Mouse (Mus musculus) thymus, postnatal 25 days (tissue): ENCODE results near the gene Tmem54.

Experiments
- DNase-seq: peaks from one replicate; pipeline ENCODE4 v3.0.0; 2022

The Tmem54 gene

GRCm38 (mm10) chr4:129105356-129105755, at the start of gene Tmem54:
TSS of gene Tmem54 (plus strand) at chr4:129105548.
- no peak for DNase-seq

- no peak for DNase-seq
These were observed 49.8 kb upstream of the Tmem54 start for GRCm38 (mm10) chr4:129055562-129055961.

DNA sequence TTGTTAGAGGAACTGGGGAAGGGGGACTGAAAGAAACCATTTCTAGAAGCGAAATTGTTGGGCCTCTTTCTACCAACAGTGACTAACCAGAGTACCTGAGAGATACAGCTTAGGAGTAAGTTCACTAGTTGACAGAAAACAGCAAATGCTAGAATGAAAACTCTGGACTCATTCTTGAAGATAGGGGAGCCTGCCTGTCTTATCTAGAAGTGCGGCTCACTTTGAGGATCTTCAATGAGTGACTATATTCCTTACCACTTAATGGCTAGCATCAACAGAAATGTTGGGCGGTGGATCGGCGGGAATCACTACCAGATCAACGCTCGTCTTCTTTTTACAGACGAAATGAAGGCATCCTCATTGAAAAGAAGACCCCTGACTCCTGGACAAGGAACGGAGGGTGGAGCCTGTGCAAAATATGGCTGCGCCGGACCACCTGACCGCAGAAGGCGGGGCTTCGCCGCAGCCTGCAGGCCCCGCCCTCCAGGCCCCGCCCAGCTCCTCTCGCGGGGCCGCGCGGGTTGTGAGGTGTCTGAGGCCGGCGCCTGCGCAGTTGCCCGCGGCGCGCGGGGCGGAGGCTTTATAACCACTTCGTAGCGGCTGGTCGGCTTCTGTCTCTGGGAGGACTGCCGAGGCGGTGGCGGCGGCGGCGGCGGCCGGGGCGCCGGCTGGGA, 47.7 kb upstream of the Tmem54 start:
- peak; percentile 97 for DNase-seq

- peak; percentile 54 for DNase-seq
These were observed 46.9 kb upstream of the Tmem54 start, which contains the start of gene Rnf19b for GRCm38 (mm10) chr4:129058207-129059092. TSS of gene Rnf19b (plus strand) at chr4:129058271.

GRCm38 (mm10) chr4:129059125-129059551, 46.2 kb upstream of the Tmem54 start:
- peak; percentile 40 for DNase-seq

- peak; percentile 2 for DNase-seq
These were observed 45.4 kb upstream of the Tmem54 start for GRCm38 (mm10) chr4:129059922-129060321.

GRCm38 (mm10) chr4:129061486-129061885, 43.9 kb upstream of the Tmem54 start:
- DNase-seq, result no peak

DNA sequence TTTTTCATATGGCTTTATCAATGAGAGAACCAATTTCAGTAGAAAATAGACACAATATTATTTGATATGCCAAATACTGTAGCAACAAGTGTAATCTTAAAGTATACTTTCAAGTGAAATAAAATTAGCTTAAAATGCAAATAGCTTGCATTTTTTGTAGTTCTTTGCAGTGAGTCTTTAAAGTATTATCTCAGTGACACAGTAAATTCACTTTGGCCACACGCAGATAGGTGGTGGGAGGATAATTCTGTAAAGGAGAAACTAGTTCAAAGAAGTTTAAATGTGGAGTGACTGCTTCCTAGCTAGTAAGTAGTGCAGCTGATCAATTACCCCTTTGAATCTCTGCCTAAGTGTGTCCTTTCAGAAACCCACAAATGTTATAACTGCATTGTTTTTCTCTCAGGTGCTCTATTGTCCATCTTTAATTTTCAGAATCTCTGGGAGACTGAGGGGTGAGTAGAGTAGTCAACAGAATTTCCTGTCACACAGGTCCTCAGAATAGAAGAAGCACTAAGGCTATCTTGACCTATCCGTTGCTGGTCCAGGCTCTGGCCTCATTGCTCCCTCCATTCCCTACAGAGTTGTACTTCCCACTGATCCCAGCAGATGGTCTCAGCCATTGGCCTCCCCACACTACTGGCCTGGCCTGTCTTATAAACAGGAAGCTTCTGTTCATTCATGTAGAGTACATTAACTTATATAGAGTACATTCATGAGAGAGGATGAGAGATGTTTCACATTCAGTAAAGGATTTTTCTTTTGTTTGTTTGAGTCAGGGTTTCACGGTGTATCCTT, 42.9 kb upstream of the Tmem54 start:
- no peak for DNase-seq

DNA sequence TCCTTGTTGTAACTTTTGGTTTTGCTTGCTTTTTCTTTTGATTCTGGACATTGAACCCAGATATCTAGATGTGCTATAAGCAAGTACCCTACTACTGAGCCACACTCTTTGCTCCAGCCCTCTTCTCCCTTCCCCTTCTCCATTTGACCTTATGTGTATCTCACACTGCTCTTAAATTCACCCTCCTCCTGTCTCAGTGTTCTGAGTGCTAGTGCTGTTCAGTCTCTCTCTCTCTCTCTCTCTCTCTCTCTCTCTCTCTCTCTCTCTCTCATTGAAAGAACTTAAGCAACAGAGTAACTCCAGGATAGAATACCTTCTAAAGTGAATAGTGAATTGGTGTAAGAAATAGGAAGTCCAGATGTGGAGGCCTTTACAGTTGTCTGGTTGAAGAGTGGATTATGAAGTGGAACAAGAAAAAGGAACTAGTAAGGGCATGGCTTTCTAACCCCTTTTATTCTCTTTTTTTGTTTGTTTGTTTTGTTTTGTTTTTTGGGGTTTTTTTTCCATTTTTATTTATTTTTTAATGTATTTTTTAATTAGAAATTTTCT, 39.6 kb upstream of the Tmem54 start:
- DNase-seq, result no peak

DNA sequence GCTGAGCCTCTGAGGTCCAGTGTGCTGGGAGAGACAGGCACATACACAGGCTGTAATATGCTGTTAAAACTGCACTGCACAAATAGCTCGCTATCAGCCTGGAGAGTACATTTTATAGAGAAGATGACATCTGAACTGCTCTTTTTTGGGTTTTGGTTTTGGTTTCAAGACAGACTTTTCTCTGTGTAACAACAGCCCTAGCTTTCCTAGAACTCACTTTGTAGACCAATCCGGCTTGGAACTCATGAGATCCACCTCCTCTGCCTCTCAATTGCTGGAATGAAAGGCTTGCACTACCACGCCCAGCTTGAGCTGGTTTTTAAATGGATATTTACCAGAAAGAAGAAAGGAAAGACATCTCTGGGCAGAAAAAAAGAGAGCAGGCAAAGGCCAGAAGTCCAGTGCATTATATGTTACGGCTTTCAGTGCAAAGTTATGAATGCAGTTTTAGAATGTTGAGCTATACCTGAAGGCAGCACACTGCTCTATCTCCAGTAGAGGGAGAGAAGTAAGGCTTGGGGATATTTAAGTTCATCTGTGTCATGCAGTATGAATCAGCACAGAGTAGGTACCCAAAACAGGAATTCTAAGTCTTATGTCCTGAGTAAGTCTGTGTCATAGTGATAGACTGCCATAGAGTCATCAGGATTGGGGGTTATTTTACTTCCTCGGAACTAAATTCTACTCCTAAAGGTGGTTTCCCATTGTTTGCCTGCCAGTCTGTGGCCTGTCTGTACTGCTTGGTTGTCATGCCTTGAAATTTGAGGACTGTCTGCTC, 37.5 kb upstream of the Tmem54 start:
- DNase-seq, result no peak

DNA sequence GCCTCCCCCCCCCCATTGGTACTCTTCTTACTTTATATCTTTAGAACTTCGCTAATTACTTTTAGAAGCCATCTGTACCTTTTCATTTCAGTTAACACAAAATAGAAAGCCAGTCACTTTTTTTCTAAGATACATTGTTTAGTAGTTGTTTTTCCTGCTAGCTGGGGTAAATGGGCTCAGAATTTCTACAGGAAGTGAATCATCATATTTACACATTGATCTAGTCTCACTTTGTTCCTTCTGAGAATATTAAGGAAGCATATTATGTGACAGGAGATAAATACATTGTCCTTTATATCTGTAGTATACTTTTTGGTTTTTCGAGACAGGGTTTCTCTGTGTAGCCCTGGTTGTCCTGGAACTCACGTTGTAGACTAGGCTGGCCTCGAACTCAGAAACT, 36.5 kb upstream of the Tmem54 start:
- DNase-seq, result no peak

DNA sequence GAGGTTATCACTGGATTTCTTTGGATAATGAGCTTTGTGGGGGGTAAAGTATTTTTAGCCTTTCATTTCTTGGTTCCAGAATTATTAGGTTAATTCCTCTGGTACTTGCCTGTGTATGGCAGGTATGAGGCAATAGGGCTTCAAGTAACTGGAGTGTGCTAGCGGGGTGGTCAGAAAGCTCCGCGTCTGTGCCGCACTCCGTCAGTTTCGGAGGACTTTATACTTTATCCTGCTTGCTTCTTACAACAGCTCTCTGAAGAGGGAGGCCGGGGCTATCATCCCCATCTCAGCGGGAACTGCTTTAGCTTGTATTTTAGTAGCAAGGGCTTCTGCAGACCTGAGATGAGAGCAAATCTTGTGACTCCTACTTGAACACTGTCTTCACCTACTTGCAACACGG, 26.2 kb upstream of the Tmem54 start:
- no peak for DNase-seq

DNA sequence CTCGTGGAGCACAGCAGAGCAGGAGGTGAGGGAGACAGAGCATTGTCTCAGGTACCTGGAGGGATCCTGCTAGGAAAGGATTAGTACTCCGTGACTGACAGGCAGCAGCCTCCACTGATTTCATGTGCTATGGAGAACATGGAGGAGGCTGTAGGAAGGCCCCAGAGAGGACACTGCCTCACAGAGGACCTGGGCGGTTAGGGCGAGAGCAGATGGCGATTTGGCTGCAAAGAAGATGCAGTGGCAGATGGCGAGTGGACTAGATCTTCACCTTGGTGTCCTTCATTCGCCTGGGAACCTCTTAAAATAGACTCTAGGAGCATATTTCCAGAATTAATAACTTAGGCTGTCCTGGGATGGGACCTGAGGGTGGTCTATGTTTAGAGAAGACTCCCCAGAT, 24.3 kb upstream of the Tmem54 start:
- no peak for DNase-seq

DNA sequence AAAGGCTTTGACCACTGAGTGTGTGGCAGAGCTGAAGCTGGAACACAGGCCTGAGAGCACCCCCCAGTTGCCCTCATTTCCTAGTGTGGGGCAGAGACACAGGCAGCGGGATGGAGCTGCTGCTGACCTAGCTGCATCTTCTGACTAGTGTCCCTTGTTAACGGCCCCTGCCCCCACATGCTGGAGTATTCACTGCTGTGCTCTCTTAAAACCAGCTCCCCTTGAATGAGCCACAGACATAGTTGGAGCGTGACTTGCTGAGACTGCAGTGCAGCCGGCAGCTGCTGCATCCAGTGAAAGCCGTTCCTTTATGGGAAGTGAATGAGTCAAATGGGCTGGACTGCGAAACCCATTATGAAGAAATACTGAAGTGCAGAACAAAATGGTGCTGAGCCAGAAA, 23.8 kb upstream of the Tmem54 start:
- no peak for DNase-seq

DNA sequence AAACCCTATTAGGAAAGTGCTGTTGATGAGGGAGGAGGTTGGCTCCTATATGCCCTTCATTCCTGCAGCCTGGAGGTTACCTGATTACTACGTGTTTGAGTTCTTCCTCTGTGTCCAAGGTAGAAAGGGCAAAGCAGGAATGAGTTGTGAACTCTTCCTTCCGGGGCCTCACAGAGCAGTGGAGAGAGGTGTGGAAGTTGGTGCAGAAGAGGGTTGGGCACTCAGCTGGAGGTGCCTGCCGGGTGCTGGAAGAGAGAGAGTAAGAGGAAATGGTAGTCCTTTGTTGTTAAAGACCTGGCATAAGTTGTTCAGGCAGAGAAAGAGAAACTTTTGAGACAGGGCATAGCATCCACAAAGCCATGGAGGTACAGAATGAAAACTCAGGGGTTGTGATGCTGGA, 23.4 kb upstream of the Tmem54 start:
- no peak for DNase-seq

DNA sequence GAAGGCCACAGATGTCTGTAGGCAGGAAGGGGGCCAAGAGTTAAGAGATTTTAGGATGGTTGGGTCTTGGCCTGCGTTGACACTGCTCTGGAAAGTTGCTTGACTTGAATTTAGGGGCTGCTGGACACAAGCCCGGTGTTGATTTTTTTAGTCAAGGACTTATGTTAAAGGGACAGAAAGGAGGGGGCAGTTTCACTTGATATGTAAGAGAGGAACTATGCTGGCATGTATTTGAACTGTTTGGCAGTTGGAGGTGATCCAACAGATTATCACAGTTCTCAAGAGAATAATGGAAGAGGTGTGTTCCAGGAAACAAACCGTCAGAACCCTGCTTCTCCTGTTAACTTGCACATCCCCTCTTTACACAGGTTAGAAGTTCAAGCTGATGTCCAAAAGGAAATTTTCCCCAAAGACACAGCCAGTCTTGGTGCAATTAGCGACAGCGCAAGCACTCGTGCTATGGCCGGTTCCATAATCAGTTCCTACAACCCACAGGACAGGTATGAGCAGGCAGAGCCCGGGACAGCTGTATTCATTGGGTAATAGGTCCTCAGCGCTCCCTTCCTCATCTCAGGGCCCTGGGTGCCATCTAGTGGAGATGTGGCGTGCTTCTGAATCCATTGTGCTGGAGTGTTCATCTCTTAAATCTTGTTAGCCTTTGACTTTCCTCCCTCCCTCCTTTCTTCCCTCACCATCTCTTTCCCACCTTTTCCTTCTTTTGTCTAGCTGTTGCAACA, 22.8 kb upstream of the Tmem54 start:
- peak; percentile 69 for DNase-seq

DNA sequence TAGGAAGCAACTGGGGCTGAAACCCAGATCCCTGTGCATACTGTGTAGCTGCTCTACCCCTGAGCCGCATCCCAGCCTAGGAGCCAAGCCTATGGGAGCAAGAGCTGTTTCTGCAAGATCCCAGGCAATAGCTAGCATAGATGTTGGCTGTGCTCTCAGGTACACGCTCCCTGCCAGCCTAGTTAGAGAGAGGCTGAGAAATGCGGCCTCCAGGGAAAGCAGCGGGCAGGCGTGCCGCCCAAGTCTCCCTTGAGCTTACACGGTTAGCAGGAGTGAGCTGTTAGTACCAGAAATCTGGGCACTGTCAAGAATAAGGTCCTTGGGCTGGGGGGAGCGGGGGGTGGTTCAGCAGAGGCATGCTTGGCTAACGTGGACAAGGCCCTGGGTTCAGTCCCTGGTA, 20.5 kb upstream of the Tmem54 start:
- no peak for DNase-seq

- DNase-seq, result peak; percentile 70
These were observed 19.3 kb upstream of the Tmem54 start for GRCm38 (mm10) chr4:129086078-129086477.

DNA sequence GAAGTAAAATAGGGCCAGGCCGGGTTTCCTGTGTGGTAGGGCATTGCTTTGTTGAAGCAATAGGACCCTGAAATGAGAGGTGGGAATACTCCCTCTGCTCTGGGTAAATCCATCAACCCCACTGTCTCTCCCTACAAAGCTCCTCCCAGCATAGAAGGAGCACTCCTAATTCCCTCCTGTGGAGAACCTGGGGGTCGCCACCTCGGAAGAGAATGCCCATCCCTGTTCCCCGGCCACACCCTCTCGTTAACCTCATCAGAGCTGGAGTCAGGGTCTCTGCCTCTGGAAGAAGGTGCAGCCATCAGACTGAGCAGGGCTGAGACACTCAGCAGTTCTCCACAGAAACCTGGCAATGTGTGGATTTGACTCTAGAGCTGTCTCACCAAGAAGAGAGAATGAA, 17.5 kb upstream of the Tmem54 start:
- no peak for DNase-seq

DNA sequence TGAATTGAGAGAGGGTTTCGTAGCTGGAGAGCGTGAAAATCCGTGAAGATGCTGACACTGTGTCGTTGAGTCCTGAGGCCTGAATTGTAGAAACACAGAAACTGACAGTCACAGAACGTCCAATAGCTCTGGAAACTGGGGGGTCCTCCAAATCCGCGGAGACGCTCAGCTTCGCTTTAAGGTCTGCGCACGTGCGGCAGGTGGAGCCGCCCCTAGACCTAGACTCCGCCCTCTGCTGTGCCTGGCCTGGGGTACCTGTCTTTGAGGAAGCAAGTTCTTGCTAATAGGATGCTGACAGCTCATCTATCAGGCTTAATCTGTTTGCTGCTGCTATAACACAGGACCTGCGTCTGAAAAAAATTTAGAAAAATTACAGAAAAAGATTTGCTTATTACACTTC, 10.1 kb upstream of the Tmem54 start:
- DNase-seq, result no peak

GRCm38 (mm10) chr4:129097006-129097405, 8.3 kb upstream of the Tmem54 start:
- no peak for DNase-seq
